Comparison of ENCODE assay signal across 8 mouse cellular contexts in genomic region chr16:17721114-17721808, GRCm38 (mm10). TPM values are rescaled to one million over a fixed set of nuclear protein-coding genes. Genes with fewer than 3 reads are reported as not detected.
DNase-seq lines count a peak whose midpoint lies in the region; ATAC-seq and TF ChIP-seq lines count a peak whose summit lies in the region.

No protein-coding gene starts in this region.

- TF ChIP-seq EP300 in liver, embryonic 14.5 days (IDR thresholded peaks at IDR 0.05; ENCODE audit: low read depth), result no peak

- H3K4me1 ChIP-seq in neural tube, embryonic 11.5 days (ENCODE audit: control insufficient read depth, insufficient read depth, low read length), result peaks cover 11% of the 10 kb centered on the region; the same call in 1 of the 2 replicates
- H3K4me1 ChIP-seq in forebrain, embryonic 14.5 days (ENCODE audit: control insufficient read depth, insufficient read depth, low read length), result peaks cover 13% of the 10 kb centered on the region
- H3K4me1 ChIP-seq in liver, embryonic 14.5 days (replicated peaks; ENCODE audit: control insufficient read depth in 2 of 2, insufficient read depth in 2 of 2, low read length in 1 of 2), result peaks cover 7 to 16% of the 10 kb centered on the region in 2 experiments; a peak in 3 of 4 replicates
- peaks cover 14% of the 10 kb centered on the region for H3K4me1 ChIP-seq in stomach, embryonic 16.5 days (ENCODE audit: control insufficient read depth, insufficient read depth, low read length)

- H3K27ac ChIP-seq in neural tube, embryonic 11.5 days (ENCODE audit: low read depth, low read length), result no peak overlapping the region
- no peak overlapping the region for H3K27ac ChIP-seq in forebrain, embryonic 14.5 days (ENCODE audit: low read depth, low read length)
- no peak overlapping the region for H3K27ac ChIP-seq in liver, embryonic 14.5 days
- H3K27ac ChIP-seq in stomach, embryonic 16.5 days (ENCODE audit: low read length), result no peak overlapping the region

- peak overlapping the region; percentile 89; the same call in 1 of the 2 replicates for H3K4me3 ChIP-seq in neural tube, embryonic 11.5 days (ENCODE audit: low read depth, low read length)
- H3K4me3 ChIP-seq in forebrain, embryonic 14.5 days (ENCODE audit: low read depth, low read length), result peak overlapping the region; percentile 85
- H3K4me3 ChIP-seq in liver, embryonic 14.5 days (ENCODE audit: insufficient read depth in 1 of 2, low read depth in 2 of 2, low read length in 2 of 2), result peak overlapping the region; percentile 74 to 80
- peak overlapping the region; percentile 73 for H3K4me3 ChIP-seq in stomach, embryonic 16.5 days (replicated peaks; ENCODE audit: low read length)

- TF ChIP-seq CTCF in liver, embryonic 14.5 days (IDR thresholded peaks at IDR 0.05; ENCODE audit: low read depth), result no peak

- H3K9me3 ChIP-seq in neural tube, embryonic 11.5 days (ENCODE audit: control insufficient read depth, low read length), result no peaks in the 10 kb centered on the region
- H3K9me3 ChIP-seq in forebrain, embryonic 14.5 days (replicated peaks; ENCODE audit: control insufficient read depth, low read length), result no peaks in the 10 kb centered on the region
- H3K9me3 ChIP-seq in liver, embryonic 14.5 days (ENCODE audit: control insufficient read depth, low read length), result no peaks in the 10 kb centered on the region
- H3K9me3 ChIP-seq in stomach, embryonic 16.5 days (replicated peaks; ENCODE audit: control insufficient read depth, low read length), result no peaks in the 10 kb centered on the region

- H3K36me3 ChIP-seq in neural tube, embryonic 11.5 days (ENCODE audit: control insufficient read depth, insufficient read depth, low read length), result no peaks in the 10 kb centered on the region
- H3K36me3 ChIP-seq in forebrain, embryonic 14.5 days (ENCODE audit: control insufficient read depth, insufficient read depth, low read length), result no peaks in the 10 kb centered on the region
- H3K36me3 ChIP-seq in liver, embryonic 14.5 days (replicated peaks; ENCODE audit: control insufficient read depth, insufficient read depth, low read depth), result peaks cover 2% of the 10 kb centered on the region; the same call in 1 of the 2 replicates
- no peaks in the 10 kb centered on the region for H3K36me3 ChIP-seq in stomach, embryonic 16.5 days (ENCODE audit: control insufficient read depth, insufficient read depth, low read length)

- no peak for DNase-seq in neural tube, embryonic 11.5 days (ENCODE audit: low spot score)
- no peak for DNase-seq in neural tube, embryonic 10.5 days (ENCODE audit: extremely low spot score, low spot score)
- DNase-seq in forebrain, embryonic 14.5 days (ENCODE audit: low spot score), result no peak
- DNase-seq in liver, embryonic 14.5 days (ENCODE audit: low read depth in 3 of 3, low spot score in 3 of 3), result no peak
- DNase-seq in thymus, adult 18-20 months, result no peak
- DNase-seq in left cerebral cortex, adult 18-20 months (ENCODE audit: low spot score in 2 of 2), result no peak
- no peak for DNase-seq in urinary bladder, postnatal 10 days (ENCODE audit: low spot score)

- 73% methylated on average over 9 of the region's 9 CpGs for WGBS in neural tube, embryonic 11.5 days
- WGBS in forebrain, embryonic 14.5 days, result 72% methylated on average over 9 of the region's 9 CpGs
- 44% methylated on average over 9 of the region's 9 CpGs for WGBS in liver, embryonic 14.5 days (ENCODE audit: insufficient replicate concordance)
- 65% methylated on average over 9 of the region's 9 CpGs for WGBS in stomach, embryonic 16.5 days

- no peak for ATAC-seq in neural tube, embryonic 11.5 days (ENCODE audit: insufficient read depth, low FRiP score, low TSS enrichment)
- no peak for ATAC-seq in forebrain, embryonic 14.5 days
- no peak for ATAC-seq in liver, embryonic 14.5 days (ENCODE audit: insufficient read depth)
- ATAC-seq in stomach, embryonic 16.5 days (ENCODE audit: insufficient read depth, low FRiP score), result no peak

- no peaks in the 10 kb centered on the region for H3K27me3 ChIP-seq in neural tube, embryonic 11.5 days (ENCODE audit: control insufficient read depth, insufficient read depth, low read length)
- no peaks in the 10 kb centered on the region for H3K27me3 ChIP-seq in forebrain, embryonic 14.5 days (replicated peaks; ENCODE audit: control insufficient read depth, insufficient read depth, low read length)
- no peaks in the 10 kb centered on the region for H3K27me3 ChIP-seq in liver, embryonic 14.5 days (ENCODE audit: control insufficient read depth, insufficient read depth, low read length)
- no peaks in the 10 kb centered on the region for H3K27me3 ChIP-seq in stomach, embryonic 16.5 days (ENCODE audit: control insufficient read depth, insufficient read depth, low read length)

- H3K9ac ChIP-seq in neural tube, embryonic 11.5 days (ENCODE audit: low read length), result no peak overlapping the region
- H3K9ac ChIP-seq in forebrain, embryonic 14.5 days (ENCODE audit: low read length), result peak overlapping the region; percentile 95
- peak overlapping the region; percentile 83 for H3K9ac ChIP-seq in liver, embryonic 14.5 days (replicated peaks)
- H3K9ac ChIP-seq in stomach, embryonic 16.5 days (ENCODE audit: low read length), result peak overlapping the region; percentile 82

- peak overlapping the region; percentile 85 for H3K4me2 ChIP-seq in neural tube, embryonic 11.5 days (ENCODE audit: low read depth)
- H3K4me2 ChIP-seq in forebrain, embryonic 14.5 days (ENCODE audit: low read length), result peak overlapping the region; percentile 86
- peak overlapping the region; percentile 90 for H3K4me2 ChIP-seq in liver, embryonic 14.5 days (ENCODE audit: low read depth)
- peak overlapping the region; percentile 92 for H3K4me2 ChIP-seq in stomach, embryonic 16.5 days (ENCODE audit: low read depth, low read length)

RNA-seq across cellular contexts. Expression of gene Med15, which starts 11.4 kb away (rescaled TPM):
- 40.2 and 40.4 TPM in 2 replicates for polyA plus RNA-seq in neural tube, embryonic 11.5 days (2014; fragmentation: Nextera tagmentation; extraction: Ambion mirVana)
- 23.4 and 31.8 TPM in 2 replicates for polyA plus RNA-seq in forebrain, embryonic 14.5 days (2014; fragmentation: Nextera tagmentation; extraction: Ambion mirVana)
- polyA plus RNA-seq in liver, embryonic 14.5 days (2012; rRNA removed), result 18.0 and 20.6 TPM in 2 replicates
- 11.4 and 14.8 TPM in 2 replicates for polyA plus RNA-seq in liver, embryonic 14.5 days (2014; fragmentation: Nextera tagmentation; extraction: Ambion mirVana)
- polyA plus RNA-seq in stomach, embryonic 16.5 days (2015; fragmentation: Nextera tagmentation; extraction: Ambion mirVana), result 39.2 and 42.5 TPM in 2 replicates
- 10 to 100 TPM; 68.3 to 71.6 TPM for total RNA-seq in left cerebral cortex, adult 18-20 months (2021)

RNA-seq across cellular contexts. Expression of gene Klhl22, which starts 38.2 kb away (rescaled TPM):
- polyA plus RNA-seq in neural tube, embryonic 11.5 days (2014; fragmentation: Nextera tagmentation; extraction: Ambion mirVana), result 62.1 and 62.4 TPM in 2 replicates
- 68.2 and 71.9 TPM in 2 replicates for polyA plus RNA-seq in forebrain, embryonic 14.5 days (2014; fragmentation: Nextera tagmentation; extraction: Ambion mirVana)
- 13.1 and 14.0 TPM in 2 replicates for polyA plus RNA-seq in liver, embryonic 14.5 days (2012; rRNA removed)
- 10.8 and 11.6 TPM in 2 replicates for polyA plus RNA-seq in liver, embryonic 14.5 days (2014; fragmentation: Nextera tagmentation; extraction: Ambion mirVana)
- 56.7 and 57.7 TPM in 2 replicates for polyA plus RNA-seq in stomach, embryonic 16.5 days (2015; fragmentation: Nextera tagmentation; extraction: Ambion mirVana)
- 100 to 1,000 TPM in 1 of 2 experiments, 10 to 100 TPM in 1; 96.9 to 103 TPM for total RNA-seq in left cerebral cortex, adult 18-20 months (2021)
